In genomic region chr19:24156067-24156455, GRCm38 (mm10) we compare ENCODE assay signal across 13 mouse cellular contexts.
DNase-seq lines count a peak whose midpoint lies in the region; ATAC-seq and TF ChIP-seq lines count a peak whose summit lies in the region.
"Had no signal": no experiment of that assay in that cellular context is flagged by ENCODE, and none has a peak within 500 bp of the region (broad histone marks: within the 10 kb centered on the region; RNA-seq: fewer than 3 reads in every experiment).

No protein-coding gene starts in this region.

- no peak overlapping the region for H3K4me2 ChIP-seq in lung, postnatal 0 days (replicated peaks; ENCODE audit: low read depth, low read length)
- H3K4me2 ChIP-seq in stomach, postnatal 0 days (replicated peaks; ENCODE audit: low read depth), result no peak overlapping the region
- H3K4me2 ChIP-seq: limb, embryonic 13.5 days; stomach, embryonic 15.5 days had no signal

- no peak overlapping the region for H3K9ac ChIP-seq in lung, postnatal 0 days (replicated peaks; ENCODE audit: low read depth)
- H3K9ac ChIP-seq in stomach, postnatal 0 days (ENCODE audit: low read length), result no peak overlapping the region
- H3K9ac ChIP-seq: limb, embryonic 13.5 days; stomach, embryonic 15.5 days had no signal

- no peak overlapping the region for H3K4me3 ChIP-seq in lung, postnatal 0 days (ENCODE audit: low read depth, low read length)
- no peak overlapping the region for H3K4me3 ChIP-seq in stomach, postnatal 0 days (ENCODE audit: low read depth, low read length)
- H3K4me3 ChIP-seq: heart, adult 2 months; limb, embryonic 13.5 days; stomach, embryonic 15.5 days had no signal

- 35% methylated on average over 6 of the region's 6 CpGs for WGBS in lung, postnatal 0 days
- WGBS in stomach, postnatal 0 days, result 50% methylated on average over 6 of the region's 6 CpGs

- peak overlapping the region; percentile 7; the same call in 1 of the 2 replicates for H3K27ac ChIP-seq in lung, postnatal 0 days (ENCODE audit: low read length)
- H3K27ac ChIP-seq in stomach, postnatal 0 days (replicated peaks), result no peak overlapping the region
- H3K27ac ChIP-seq: heart, adult 2 months; limb, embryonic 13.5 days had no signal

- TF ChIP-seq CTCF in lung, postnatal 0 days (IDR thresholded peaks at IDR 0.05), result no peak
- no peak for TF ChIP-seq CTCF in stomach, postnatal 0 days (IDR thresholded peaks at IDR 0.05; ENCODE audit: low read depth)

- TF ChIP-seq EP300 in lung, postnatal 0 days (IDR thresholded peaks at IDR 0.05), result no peak
- no peak for TF ChIP-seq EP300 in stomach, postnatal 0 days (optimal IDR thresholded peaks at IDR 0.05)

- H3K9me3 ChIP-seq in lung, postnatal 0 days (ENCODE audit: low read length), result no peaks in the 10 kb centered on the region
- H3K9me3 ChIP-seq in stomach, postnatal 0 days (ENCODE audit: control insufficient read depth, low read length), result no peaks in the 10 kb centered on the region
- H3K9me3 ChIP-seq: limb, embryonic 13.5 days; stomach, embryonic 15.5 days had no signal

- H3K36me3 ChIP-seq in lung, postnatal 0 days (ENCODE audit: insufficient read depth, low read length), result no peaks in the 10 kb centered on the region
- no peaks in the 10 kb centered on the region for H3K36me3 ChIP-seq in stomach, postnatal 0 days (ENCODE audit: control insufficient read depth, insufficient read depth, low read length)
- H3K36me3 ChIP-seq: limb, embryonic 13.5 days; stomach, embryonic 15.5 days had no signal

- peak; percentile 64 for DNase-seq in lung, postnatal 0 days (ENCODE audit: low spot score)
- no peak for DNase-seq in lung, postnatal 10 days
- DNase-seq in kidney, postnatal 25 days, result peak; percentile 18 to 43
- DNase-seq in stomach, postnatal 0 days (ENCODE audit: low spot score), result no peak
- no peak for DNase-seq in ovary, postnatal 10 days (ENCODE audit: low spot score)
- DNase-seq in thymus, postnatal 36 days, result no peak
- DNase-seq: adrenal gland, postnatal 10 days; heart, adult 2 months; right cerebral cortex, postnatal 25 days; thymus, postnatal 4 days had no signal

- 0 out of 2 replicates have a peak, but pooled peaks have one; percentile 10 for ATAC-seq in lung, postnatal 0 days
- ATAC-seq in granulocyte monocyte progenitor cell, adult 5-6 weeks (replicated peaks; ENCODE audit: poor library complexity, severe bottlenecking), result peak; percentile 92
- ATAC-seq in stomach, postnatal 0 days (ENCODE audit: low FRiP score, low TSS enrichment), result peak; percentile 57; the same call in 1 of the 2 replicates

- H3K4me1 ChIP-seq in lung, postnatal 0 days (ENCODE audit: insufficient read depth, low read depth, low read length), result peaks cover 7% of the 10 kb centered on the region; the same call in 1 of the 2 replicates
- no peaks in the 10 kb centered on the region for H3K4me1 ChIP-seq in stomach, postnatal 0 days (replicated peaks; ENCODE audit: control insufficient read depth, insufficient read depth)

- H3K27me3 ChIP-seq in lung, postnatal 0 days (replicated peaks; ENCODE audit: insufficient read depth, low read length), result no peaks in the 10 kb centered on the region
- no peaks in the 10 kb centered on the region for H3K27me3 ChIP-seq in stomach, postnatal 0 days (ENCODE audit: control insufficient read depth, insufficient read depth, low read length)
- H3K27me3 ChIP-seq: limb, embryonic 13.5 days; stomach, embryonic 15.5 days had no signal

Comparison
In these comparisons a context has a peak if more than half of its experiments do, and no peak if none do; other contexts are left out.
1. DNase-seq: peak in lung, postnatal 0 days (single experiment) and kidney, postnatal 25 days (2 of 2); none in lung, postnatal 10 days (single experiment), stomach, postnatal 0 days (single experiment), ovary, postnatal 10 days (single experiment) and thymus, postnatal 36 days (0 of 2).
2. ATAC-seq: peak in every context shown above with its lines; median percentile 92 in granulocyte monocyte progenitor cell, adult 5-6 weeks; 57 in stomach, postnatal 0 days; 10 in lung, postnatal 0 days.